Mouse (Mus musculus) liver, embryonic 14.5 days (tissue): Measurements from ENCODE around the gene Sgms1.

ENCODE experiments used
- CTCF ChIP-seq: IDR thresholded peaks from 2 replicates; pipeline ENCODE4 v1.5.1; 2016; ENCODE audit warnings: antibody characterized with exemption, low read depth, control low read depth
- EP300 ChIP-seq: IDR thresholded peaks from 2 replicates; pipeline ENCODE4 v1.6.1; 2016; ENCODE audit warnings: antibody characterized with exemption, low read depth

GRCm38 (mm10) chr19:32157045-32157444 lies 232.5 kb downstream of the Sgms1 start:
- TF ChIP-seq CTCF (no peak), EP300 (no peak)
